Mouse (Mus musculus) lung, adult 2 months (tissue): Measurements from ENCODE around the gene Chdh. TPM values are rescaled to one million over a fixed set of nuclear protein-coding genes. Genes with fewer than 3 reads are reported as not detected.
A peak's percentile ranks its signal among the peaks of the same experiment; 100 is the strongest.

Experiments used
- DNase-seq: peaks from one replicate; pipeline ENCODE4 v3.0.0; 2022
- H3K4me1 ChIP-seq: fragments of 200-500 bp; 2 replicates; pipeline ENCODE4 v1.6.1; 2011; ENCODE audit warnings: low read length; ENCODE audit not compliant: control insufficient read depth, insufficient read depth
- H3K4me3 ChIP-seq: fragments of 200-500 bp; replicated peaks from 2 replicates; pipeline ENCODE3; 2011; ENCODE audit warnings: low read depth, mild to moderate bottlenecking, control low read depth, low read length; ENCODE audit errors: extremely low read depth
- CTCF ChIP-seq: fragments of 200-500 bp; IDR thresholded peaks from 2 replicates; pipeline ENCODE4 v1.5.1; 2011; ENCODE audit warnings: mild to moderate bottlenecking, low read length, control low read depth; ENCODE audit not compliant: insufficient read depth
- POLR2A ChIP-seq: fragments of 200-500 bp; IDR thresholded peaks from 2 replicates; pipeline ENCODE4 v1.6.1; 2011; ENCODE audit warnings: low read depth, mild to moderate bottlenecking, control low read depth, low read length, borderline replicate concordance; ENCODE audit errors: extremely low read depth
- WGBS: fragments of 180-500 bp; shearing (Covaris S2); methylation state at CpG from one replicate; pipeline ENCODE4 v1.1.7; 2018; 5-methylcytosine and 5-hydroxymethylcytosine counted together
- polyA plus RNA-seq: library from polyadenylated mRNA; depleted of rRNA; stranded (reverse); fragments of >200 nt; gene quantifications from 2 replicates; pipeline ENCODE4 v1.2.3, GENCODE M21; 2012; rRNA removed

Gene Chdh
- polyA plus RNA-seq: 2.1 and 2.2 TPM in 2 replicates

DNA sequence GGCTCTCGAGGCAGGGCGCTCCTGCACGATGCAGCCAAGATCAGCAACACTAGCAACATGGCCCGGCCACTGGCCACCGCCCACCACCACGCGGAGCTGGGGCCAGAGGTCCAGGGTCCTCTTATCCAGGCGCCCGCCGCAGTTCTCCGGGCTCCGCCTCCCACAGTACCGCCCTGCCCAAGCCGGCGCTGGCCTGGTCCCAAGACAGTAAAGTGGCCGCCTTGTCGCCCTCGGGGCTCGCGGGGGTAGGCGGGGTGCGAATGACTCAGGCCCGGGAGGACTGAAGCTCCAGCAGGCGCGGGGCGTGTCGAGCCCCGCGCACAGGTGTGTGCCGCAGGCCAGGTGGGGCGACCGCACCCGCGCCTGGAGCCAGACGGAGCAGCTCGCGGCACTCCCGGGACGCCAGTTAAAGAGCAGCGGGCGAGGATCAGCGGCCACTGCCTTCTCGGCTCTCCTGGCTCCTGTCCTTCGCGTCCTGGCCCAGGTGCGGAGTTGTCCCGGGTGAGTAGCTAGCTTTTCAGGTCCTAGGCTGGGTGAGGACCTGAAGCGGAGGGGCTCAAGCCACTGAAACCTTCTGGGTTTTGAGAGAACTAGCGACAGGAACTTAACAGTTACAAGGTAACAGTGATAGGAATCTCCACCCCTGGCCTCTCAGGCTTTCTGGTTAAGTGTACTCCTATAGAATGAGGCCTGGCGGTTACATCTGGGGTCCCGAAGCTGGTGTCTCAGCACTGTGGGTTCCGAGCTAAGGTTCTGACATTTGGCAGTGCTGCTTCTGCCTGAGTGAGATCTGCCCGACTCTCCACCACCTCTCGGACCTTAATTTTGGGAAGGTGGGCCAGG, at the start of gene Chdh, which contains the start of gene Il17rb:
Gene Chdh (plus strand): TSS at position 291 of the 843 bp plus-strand sequence.
Gene Il17rb (minus strand): TSS at position 164 of the 843 bp plus-strand sequence.
- TF ChIP-seq POLR2A (no peak), CTCF (no peak)
- Histone ChIP-seq H3K4me3 (no peak within 1 kb of the TSS), H3K4me1 (peaks cover 3% of the 10 kb centered on the region)
- 10% methylated on average over 54 of the region's 54 CpGs for WGBS
- peak; percentile 67 for DNase-seq

DNA sequence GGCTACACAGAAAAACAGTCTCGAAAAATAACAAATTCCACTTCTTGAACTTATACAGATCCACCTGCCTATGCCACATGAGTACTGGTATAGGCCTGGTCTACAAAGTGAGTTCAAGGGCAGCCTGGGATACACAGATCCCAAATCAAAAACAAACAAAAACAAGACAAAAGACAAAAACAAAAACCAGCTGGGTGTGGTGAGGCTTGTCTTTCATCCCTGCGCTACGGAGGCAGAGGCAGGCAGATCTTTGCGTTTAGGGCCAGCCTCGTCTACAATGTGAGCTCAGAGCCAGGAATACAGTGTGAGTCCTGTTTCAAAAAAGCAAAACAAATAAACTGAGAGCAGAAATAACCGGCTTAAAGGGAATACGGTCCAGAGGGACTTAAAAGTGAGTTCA, 41.2 kb upstream of the Chdh start:
- peaks cover 9% of the 10 kb centered on the region for H3K4me1 ChIP-seq
- no peak for TF ChIP-seq POLR2A
- TF ChIP-seq CTCF: no peak
- no peak for DNase-seq
- WGBS: 63% methylated on average over 7 of the region's 7 CpGs
- peak overlapping the region; percentile 69 for H3K4me3 ChIP-seq

DNA sequence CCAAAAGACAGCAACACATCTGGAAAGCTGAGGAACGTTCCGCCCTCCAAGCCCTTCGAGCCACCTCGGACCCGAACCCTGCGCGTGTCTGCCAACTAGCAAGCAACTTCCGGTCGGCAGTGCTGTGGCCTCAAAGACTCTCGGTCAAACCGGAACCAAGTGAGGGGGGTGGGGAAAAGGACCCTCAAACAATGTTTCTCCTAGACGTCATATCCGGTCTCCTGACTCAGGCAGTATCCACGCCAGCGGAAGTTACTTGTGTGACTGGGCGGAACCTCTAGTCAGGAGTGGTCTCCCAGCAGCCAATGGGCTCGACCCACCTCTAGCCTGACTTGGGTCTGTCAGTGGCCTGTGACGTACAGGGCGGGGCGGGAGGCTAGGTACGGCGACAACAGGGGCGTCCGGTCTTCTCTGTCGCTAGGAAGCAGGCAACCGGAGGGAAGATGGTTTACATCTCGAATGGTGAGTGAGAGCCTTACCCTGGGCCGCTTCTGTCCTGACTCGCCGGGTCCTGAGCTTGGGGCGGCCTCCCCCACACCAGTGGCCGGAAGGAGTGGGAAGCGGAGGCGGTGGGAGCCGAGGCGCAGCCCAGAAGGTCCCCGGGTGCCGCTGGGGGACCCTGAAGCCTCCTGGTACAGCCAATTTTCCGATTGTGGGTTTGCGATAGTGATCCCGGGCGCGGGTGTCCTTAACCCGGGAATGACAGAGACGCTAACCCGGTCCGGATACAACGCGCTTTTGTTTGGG, 40.6 kb upstream of the Chdh start, which contains the start of gene Selenok:
Gene Selenok (plus strand): TSS at position 234 of the 747 bp plus-strand sequence.
- whole genome bisulfite sequencing: under 1% methylated on average over 49 of the region's 49 CpGs
- TF ChIP-seq POLR2A (peak; percentile 93), CTCF (no peak)
- H3K4me3 ChIP-seq: peak within 1 kb of the TSS; percentile 97
- H3K4me1 ChIP-seq: peaks cover 9% of the 10 kb centered on the region
- peak; percentile 92 for DNase-seq

DNA sequence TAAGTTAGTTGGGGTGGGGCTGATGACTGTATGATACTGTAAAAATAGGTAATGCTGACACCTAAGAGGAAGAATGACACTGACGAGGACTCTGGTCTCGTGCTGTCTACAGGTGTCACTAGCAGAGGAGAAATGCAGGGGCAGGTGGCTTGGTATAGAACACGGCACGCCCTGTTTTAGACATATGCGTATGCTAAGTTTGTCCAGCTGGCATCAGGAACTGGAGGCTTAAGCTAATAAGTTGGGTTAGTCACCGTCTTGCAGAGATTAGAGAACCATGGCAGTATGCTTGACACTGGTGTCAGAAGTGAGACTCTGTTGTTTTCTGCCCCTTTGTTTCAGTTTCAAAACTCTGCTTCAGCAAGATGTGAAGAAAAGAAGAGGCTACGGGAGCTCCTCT, 37.4 kb upstream of the Chdh start:
- Histone ChIP-seq H3K4me3 (no peak overlapping the region), H3K4me1 (peaks cover 9% of the 10 kb centered on the region)
- TF ChIP-seq POLR2A: no peak
- no peak for TF ChIP-seq CTCF
- WGBS: 89% methylated on average over 7 of the region's 7 CpGs
- DNase-seq: no peak

DNA sequence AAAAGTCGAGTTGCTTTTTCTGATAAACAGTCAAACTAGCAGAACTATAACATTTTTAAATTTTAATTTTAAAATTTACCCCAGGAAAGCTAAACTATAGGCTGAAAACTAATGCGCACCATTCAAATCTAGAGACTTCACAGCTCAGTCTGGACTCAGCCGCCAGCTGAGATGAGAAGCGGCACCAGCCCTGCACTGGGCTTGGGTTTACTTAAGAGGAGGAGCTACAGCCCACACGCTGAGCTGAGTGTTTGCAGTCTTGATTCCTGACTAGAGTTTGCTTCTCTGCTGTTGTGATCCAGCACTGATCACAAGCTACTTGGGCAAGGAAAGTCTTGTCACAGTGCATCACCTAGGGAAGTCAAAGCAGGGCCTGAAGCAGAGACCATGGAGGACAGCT, 36.8 kb upstream of the Chdh start:
- DNase-seq: no peak
- 71% methylated on average over 5 of the region's 5 CpGs for WGBS
- no peak for TF ChIP-seq CTCF
- no peak for TF ChIP-seq POLR2A
- H3K4me1 ChIP-seq: peaks cover 9% of the 10 kb centered on the region
- no peak overlapping the region for H3K4me3 ChIP-seq

DNA sequence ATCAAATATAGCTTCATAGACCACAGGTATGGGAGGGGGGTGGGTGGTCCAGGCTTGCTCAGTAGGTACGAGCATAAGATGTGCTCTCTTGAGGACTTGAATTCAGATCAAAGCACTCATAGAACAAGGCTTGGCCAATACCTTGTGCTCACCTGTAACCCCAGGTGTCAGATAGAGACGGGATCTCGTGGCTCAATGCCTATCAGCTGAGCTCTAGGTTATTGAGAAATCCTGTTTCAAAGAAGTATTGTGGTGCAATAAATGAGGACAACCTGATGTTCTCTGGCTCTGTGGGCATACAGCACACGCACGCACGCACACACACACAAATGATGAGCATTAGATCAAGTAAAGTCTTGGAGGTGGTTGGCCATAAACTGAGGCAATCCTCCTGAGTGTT, 31.9 kb upstream of the Chdh start:
- Histone ChIP-seq H3K4me3 (no peak overlapping the region), H3K4me1 (peaks cover 2% of the 10 kb centered on the region)
- WGBS: 94% methylated on average over 6 of the region's 6 CpGs
- TF ChIP-seq POLR2A (no peak), CTCF (no peak)
- no peak for DNase-seq

DNA sequence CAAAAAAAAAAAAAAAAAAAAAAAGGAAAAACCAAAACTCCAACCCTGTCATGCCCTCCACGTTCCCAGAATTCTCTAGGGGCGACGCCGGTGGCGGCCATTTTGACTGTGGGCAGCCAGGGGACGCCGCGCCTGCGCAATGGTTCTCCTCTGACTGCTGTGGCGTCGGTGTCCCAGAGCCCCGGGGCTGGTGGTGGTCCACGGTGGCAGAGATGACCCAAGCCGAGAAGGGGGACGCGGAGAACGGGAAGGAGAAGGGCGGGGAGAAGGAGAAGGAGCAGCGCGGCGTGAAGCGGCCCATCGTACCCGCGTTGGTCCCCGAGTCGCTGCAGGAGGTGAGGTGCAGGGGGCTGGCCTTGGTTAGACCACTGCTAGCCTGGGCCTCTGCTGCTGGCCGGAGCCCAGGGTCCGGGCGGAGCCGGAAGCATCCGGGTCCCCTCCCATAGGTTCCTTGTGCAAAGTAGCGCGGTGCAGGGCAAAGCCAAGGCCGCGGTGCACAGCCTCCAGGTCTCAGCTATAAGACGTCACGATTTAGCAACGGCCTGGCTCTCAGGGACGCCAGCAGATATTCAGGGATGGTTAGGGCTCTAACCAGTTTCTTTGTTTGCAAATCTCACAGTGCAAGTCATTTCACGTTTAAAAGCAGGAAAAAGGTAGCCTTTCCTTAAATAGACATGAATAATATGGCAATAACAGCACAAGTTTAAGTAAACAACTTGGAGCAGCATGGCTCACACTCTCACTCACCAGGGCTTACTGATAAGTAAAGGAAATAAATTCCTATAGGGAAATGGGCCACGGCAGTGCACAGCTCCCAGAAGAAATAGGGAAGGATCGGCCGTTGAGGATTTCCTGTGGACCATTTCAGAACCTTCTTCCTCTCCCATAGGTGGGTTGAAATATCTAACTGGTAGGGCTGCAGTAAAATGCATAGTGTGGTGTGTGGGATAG, 30.3 kb upstream of the Chdh start, which contains the start of gene Actr8:
Gene Actr8 (plus strand): TSS at position 84 of the 951 bp plus-strand sequence.
- Histone ChIP-seq H3K4me1 (peaks cover 2% of the 10 kb centered on the region), H3K4me3 (peak within 1 kb of the TSS; percentile 100)
- peak; percentile 95 for DNase-seq
- WGBS: under 1% methylated on average over 44 of the region's 44 CpGs
- TF ChIP-seq POLR2A (peak; percentile 71), CTCF (no peak)

DNA sequence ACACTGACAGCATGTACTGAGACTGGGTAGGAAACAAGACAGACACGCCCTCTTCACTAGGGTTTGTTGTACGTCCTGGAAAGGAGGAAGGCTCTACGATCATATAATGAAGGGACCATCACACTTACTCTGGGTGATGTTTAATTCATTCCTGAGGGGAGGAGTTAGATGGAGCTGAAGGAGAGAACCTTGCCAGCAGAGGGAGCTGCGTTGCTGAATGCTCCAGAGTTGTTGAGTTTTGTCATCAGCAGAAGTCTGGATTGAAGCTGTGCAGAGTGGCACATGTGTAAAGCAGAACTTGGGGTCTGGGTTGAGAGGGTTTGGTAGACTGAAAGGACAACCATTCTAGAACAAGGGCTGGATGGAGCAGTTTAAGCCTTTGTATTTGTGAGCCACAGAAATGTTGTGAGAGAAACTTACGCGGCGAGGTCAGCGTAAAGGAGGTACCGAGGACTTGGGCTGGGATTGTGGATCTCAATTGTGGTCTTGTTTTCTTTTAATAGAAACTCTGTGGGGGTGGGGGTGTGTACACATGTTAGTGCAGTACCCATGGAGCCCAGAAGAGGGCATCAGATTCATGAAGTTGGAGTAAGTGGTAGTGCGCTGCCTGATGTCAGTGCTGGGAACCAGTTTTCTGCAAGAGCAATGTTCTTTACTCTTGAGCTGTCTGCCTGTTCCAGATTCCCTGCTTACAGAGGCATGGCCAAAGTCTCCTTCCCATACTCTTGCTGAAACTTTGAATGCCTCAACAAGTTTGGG, 28.2 kb upstream of the Chdh start:
- WGBS: 92% methylated on average over 10 of the region's 10 CpGs
- no peak for DNase-seq
- H3K4me3 ChIP-seq: no peak overlapping the region
- TF ChIP-seq CTCF (0 out of 2 replicates have a peak, but pooled peaks have one; percentile 30), POLR2A (no peak)
- H3K4me1 ChIP-seq: peaks cover 2% of the 10 kb centered on the region

DNA sequence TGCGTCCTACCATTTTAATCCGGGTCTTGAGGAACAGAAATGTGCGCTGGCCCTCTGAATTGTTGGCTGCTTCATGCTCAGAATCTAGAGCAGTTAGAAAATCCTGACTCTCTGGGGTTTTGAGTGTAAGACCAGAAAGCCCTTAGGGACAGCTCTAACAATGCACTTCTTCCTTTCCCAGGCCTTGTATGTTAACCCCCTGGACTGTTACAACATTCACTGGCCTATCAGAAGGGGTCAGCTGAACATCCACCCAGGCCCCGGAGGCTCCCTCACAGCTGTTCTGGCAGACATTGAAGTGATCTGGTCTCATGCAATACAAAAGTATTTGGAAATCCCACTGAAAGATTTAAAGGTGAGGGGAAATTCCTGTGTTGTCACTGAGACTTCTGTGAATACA, 22.7 kb upstream of the Chdh start:
- no peak for TF ChIP-seq CTCF
- TF ChIP-seq POLR2A: no peak
- Histone ChIP-seq H3K4me3 (no peak overlapping the region), H3K4me1 (no peaks in the 10 kb centered on the region)
- 91% methylated on average over 4 of the region's 4 CpGs for WGBS
- no peak for DNase-seq
